Mouse (Mus musculus): Measurements from ENCODE around the gene Tspan3.

- no peak for TF ChIP-seq CTCF (IDR thresholded peaks at IDR 0.05; ENCODE audit: extremely low read depth, insufficient read length, insufficient replicate concordance, low read depth, low read length)
- TF ChIP-seq POLR2A (IDR thresholded peaks at IDR 0.05; ENCODE audit: low read depth, low read length) = no peak
Observed at GRCm38 (mm10) chr9:56130536-56130935, 34.7 kb downstream of the Tspan3 start.

Data from small intestine, adult 2 months (tissue).